Mouse (Mus musculus) kidney, adult 2 months (tissue): Measurements from ENCODE around the gene Adgrd1.

Source experiments
- CTCF ChIP-seq: fragments of 200-500 bp; conservative IDR thresholded peaks from 2 replicates; pipeline ENCODE4 v1.5.1; 2011; ENCODE audit warnings: low read depth, mild to moderate bottlenecking, control low read depth, low read length, moderate library complexity, mixed read lengths; ENCODE audit not compliant: insufficient read depth, insufficient read length
- POLR2A ChIP-seq: fragments of 200-500 bp; IDR thresholded peaks from one replicate; pipeline ENCODE4 v1.6.1; 2011; ENCODE audit warnings: low read depth, low read length, control low read depth

DNA sequence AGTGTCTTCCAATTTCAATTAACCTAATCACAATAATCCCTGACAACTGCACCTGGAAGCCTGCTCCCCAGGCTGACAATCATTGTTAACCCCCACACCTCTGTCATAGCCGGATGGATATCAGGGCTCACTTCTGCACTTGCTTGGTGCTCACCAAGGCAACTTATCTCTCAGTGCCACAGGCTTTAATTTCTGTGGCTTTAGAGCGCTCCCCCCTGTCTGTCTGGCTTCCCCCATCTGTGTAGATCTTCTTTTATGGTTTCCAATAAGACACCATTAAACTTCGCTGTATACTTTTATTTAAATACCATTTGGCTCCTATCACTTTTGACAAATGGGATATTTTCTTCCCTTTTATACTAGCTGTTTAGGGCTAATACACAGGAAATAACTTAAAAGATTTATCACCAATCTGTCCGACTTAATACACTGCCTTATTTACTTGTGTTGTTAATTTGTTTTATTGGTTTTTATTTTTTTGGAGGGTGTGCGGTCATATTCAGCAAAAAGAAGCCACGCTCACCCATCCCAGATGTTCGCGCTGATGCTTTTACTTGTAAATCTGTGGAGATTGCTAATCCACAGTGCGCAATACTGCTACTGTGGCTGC is 41.8 kb upstream of the Adgrd1 start:
- TF ChIP-seq CTCF = no peak
- TF ChIP-seq POLR2A = no peak
